Mouse (Mus musculus): ENCODE measurements around the gene Tcf7l2. TPM values are rescaled to one million over a fixed set of nuclear protein-coding genes. Genes with fewer than 3 reads are reported as not detected.

Tcf7l2 gene
- total and polyA plus RNA-seq, 2 experiments from 2014 or later: 3.0 to 38.6 TPM

DNA sequence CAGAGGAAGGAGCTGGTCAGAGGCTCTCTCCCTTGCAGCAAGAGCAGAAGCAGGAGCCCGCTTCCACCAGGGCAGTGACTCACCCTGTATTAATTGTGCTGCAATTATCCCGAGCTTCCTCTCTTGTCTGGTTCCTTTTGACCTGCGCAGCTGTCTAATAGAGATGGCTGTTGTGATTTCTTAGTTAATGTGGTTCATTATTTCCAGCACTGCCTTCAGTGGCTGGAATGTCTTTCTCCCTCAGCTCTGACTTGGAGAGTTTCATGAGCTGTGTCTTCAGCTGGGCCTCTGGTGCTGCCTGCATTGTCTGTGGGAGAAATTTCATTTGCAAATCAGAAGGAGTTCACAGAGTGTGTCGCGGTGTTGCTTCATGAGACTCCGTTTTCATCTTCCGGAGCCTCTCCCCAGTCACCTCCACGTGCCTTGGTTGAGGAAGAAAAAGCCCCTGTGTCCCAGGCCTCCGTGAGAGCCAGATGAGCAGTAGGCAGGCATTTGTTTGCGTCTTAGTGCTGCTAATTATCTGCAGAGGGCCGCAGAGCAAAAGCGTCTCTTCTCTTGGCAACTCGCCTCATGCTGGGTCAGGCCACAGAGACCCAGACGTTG, 228.4 kb downstream of the Tcf7l2 start:
- Histone ChIP-seq H3K27me3 (ENCODE audit: control insufficient read depth, insufficient read depth, low read length) (no peaks in the 10 kb centered on the region), H3K9me3 (replicated peaks; ENCODE audit: control insufficient read depth, low read length) (no peaks in the 10 kb centered on the region), H3K36me3 (replicated peaks; ENCODE audit: control insufficient read depth, insufficient read depth, low read length) (no peaks in the 10 kb centered on the region), H3K4me1 (ENCODE audit: control insufficient read depth, insufficient read depth) (no peaks in the 10 kb centered on the region), H3K4me2 (ENCODE audit: low read depth, low read length) (no peak overlapping the region), H3K9ac (replicated peaks; ENCODE audit: low read depth, low read length) (no peak overlapping the region), H3K4me3 (ENCODE audit: low read depth, low read length) (no peak overlapping the region), H3K27ac (ENCODE audit: low read depth) (no peak overlapping the region)
- TF ChIP-seq EP300 (IDR thresholded peaks at IDR 0.05; ENCODE audit: low read depth) (no peak), CTCF (IDR thresholded peaks at IDR 0.05; ENCODE audit: low read depth) (no peak)
- 37% methylated on average over 14 of the region's 14 CpGs for WGBS
- DNase-seq (ENCODE audit: low spot score): no peak
- no peak for ATAC-seq (ENCODE audit: insufficient read depth, low read depth)

DNA sequence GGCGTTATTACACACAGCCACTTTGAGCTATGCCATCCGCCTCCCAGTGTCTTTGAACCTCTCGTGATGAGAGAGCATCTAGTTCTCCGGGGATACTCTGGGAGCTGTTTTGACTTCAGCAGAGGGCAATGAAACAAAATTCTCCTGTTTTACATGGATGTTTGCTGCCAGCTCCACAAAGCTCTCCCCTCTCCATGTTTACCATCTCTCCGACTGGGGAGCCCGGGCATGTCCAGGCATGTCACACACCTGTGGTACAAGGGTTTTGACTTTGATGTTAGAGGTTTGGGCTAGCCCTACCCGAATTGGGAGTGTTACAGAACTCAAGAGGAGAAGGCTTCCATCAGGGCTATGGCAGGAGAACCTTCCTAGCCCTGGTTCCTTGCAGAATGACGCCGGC, 234.5 kb downstream of the Tcf7l2 start:
- Histone ChIP-seq H3K9ac (replicated peaks; ENCODE audit: low read depth, low read length) (no peak overlapping the region), H3K9me3 (replicated peaks; ENCODE audit: control insufficient read depth, low read length) (no peaks in the 10 kb centered on the region), H3K27ac (ENCODE audit: low read depth) (no peak overlapping the region), H3K27me3 (ENCODE audit: control insufficient read depth, insufficient read depth, low read length) (no peaks in the 10 kb centered on the region), H3K4me3 (ENCODE audit: low read depth, low read length) (no peak overlapping the region), H3K4me2 (ENCODE audit: low read depth, low read length) (no peak overlapping the region), H3K4me1 (ENCODE audit: control insufficient read depth, insufficient read depth) (no peaks in the 10 kb centered on the region), H3K36me3 (replicated peaks; ENCODE audit: control insufficient read depth, insufficient read depth, low read length) (no peaks in the 10 kb centered on the region)
- DNase-seq (ENCODE audit: low spot score) (no peak), ATAC-seq (ENCODE audit: insufficient read depth, low read depth) (no peak)
- TF ChIP-seq EP300 (IDR thresholded peaks at IDR 0.05; ENCODE audit: low read depth) (no peak), CTCF (IDR thresholded peaks at IDR 0.05; ENCODE audit: low read depth) (no peak)
- 89% methylated on average over 9 of the region's 9 CpGs for WGBS

All from heart, postnatal 0 days (tissue).